Mouse (Mus musculus) liver, adult 2 months (tissue): ENCODE data around the gene Zfp212.

ENCODE experiments used
- CTCF ChIP-seq: fragments of 200-500 bp; IDR thresholded peaks from 2 replicates; pipeline ENCODE4 v1.5.1; 2011; ENCODE audit warnings: low read depth, low read length, control low read depth
- POLR2A ChIP-seq: fragments of 200-500 bp; IDR thresholded peaks from 2 replicates; pipeline ENCODE4 v1.6.1; 2011; ENCODE audit warnings: low read length, control low read depth; ENCODE audit not compliant: insufficient read depth; ENCODE audit errors: extremely low read depth

DNA sequence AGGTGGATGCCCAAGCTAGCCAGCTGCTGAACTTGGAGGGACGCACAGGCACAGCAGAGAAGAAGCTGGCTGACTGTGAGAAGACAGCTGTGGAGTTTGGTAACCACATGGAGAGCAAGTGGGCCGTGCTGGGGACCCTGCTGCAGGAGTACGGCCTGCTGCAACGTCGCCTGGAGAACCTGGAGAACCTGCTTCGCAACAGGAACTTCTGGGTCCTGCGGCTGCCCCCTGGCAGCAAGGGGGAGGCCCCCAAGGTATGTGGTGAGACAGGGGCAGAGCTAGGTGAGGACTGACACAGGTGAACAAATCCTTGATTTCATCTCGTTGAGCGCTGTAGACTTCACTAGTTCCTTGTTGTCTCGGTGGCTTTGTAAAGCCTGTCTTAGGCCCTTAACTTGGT lies 40.1 kb upstream of the Zfp212 start:
- TF ChIP-seq POLR2A (no peak), CTCF (no peak)
